Mouse (Mus musculus) thymus, postnatal 36 days (tissue): ENCODE results near the gene Gab1.

ENCODE experiments used
- DNase-seq, 2 experiments: peaks; one replicate each; pipeline ENCODE4 v3.0.0; 2022; ENCODE audit warnings: mixed read lengths in 2 of 2

Gene Gab1

DNA sequence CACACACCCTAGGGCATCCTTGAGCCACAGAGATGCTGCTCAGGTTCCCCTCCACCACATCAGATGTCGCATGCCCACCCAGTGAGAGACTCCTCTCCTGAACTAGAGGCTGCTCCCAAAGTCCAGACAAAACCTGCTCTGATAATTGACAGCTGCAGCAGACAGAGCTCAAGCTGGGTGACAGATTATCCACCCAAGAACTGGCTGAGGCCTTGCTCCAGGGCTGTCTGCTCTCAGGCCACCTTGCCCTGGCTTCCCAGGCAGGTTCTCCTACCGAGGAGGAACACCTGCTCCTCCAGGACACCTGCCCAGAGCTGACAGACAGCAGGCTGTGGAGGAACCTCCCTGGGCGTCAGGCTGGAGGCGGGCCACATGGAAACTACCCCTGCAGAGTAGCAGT is 7.6 kb downstream of the Gab1 start:
- DNase-seq: no peak

DNA sequence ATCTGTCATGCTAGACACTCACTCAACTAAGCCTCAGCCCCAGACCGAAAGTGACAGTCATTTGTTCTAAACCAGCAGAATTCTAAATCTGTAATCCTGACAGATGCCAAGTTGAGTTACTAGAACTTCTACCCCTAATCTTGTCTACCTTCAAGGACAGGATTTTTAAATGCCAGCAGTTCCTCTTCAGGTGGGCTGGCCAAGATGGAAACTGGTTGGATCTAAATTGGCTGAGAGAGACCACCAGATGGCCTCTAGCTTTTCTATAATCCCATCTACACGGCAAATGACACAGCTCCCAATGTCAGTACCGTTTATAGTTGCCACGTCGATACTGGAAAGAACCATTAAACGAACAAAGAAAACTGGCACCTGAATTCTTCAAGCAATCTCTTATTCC is 8.9 kb downstream of the Gab1 start:
- DNase-seq: no peak

DNA sequence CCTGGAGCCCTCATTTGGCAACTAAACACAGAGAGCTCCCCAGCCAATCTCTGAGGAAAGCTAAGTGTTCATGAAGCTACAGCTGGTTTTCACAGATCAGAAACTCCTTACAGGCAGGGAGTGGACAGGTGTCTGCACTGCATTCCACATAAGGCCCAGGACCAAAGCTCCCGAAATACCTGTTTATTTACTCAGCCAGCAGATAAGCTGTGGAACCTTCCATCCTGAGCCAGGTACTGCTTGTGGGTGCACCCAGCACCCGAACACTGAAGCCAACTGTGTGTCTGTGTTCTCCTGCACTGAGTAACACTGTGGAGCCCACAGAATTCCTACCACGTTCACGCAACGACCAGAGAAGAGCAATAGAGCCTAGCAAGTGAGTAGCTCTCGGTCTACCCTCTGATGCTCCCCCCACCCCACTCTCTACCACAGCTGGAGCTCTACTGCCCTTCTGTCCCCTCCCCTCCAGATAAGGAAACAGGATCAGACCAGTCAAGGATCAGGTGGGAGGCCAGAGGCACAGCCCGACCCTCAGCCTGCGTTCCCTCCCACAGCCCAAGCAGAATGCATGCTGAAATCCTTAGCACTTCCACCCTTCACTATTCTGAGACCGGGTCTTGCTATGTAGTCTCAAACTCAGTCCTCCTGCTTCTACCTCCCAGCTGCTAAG is 9.6 kb downstream of the Gab1 start:
- DNase-seq: no peak

DNA sequence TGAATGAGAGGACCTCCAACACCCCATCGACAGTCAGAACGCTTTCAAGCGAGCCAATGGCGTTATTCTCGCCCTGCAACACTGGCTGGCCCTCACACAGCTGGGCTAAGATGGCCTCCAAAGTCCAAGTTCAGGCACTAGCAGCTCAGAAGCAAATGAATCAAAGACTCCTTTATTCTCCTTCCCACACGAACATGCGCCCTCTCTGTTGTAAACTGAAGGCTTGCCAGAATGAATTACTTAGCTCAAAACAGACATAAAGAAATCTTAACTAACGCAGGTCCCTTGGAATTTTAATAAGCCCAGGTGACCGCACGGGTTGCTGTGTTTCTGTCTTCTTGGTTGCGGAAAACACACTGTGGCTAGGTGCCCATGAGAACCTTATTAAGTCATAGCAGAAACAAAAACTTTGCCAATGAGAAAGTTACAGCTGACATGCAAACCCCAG is 10.4 kb downstream of the Gab1 start:
- DNase-seq: no peak

DNA sequence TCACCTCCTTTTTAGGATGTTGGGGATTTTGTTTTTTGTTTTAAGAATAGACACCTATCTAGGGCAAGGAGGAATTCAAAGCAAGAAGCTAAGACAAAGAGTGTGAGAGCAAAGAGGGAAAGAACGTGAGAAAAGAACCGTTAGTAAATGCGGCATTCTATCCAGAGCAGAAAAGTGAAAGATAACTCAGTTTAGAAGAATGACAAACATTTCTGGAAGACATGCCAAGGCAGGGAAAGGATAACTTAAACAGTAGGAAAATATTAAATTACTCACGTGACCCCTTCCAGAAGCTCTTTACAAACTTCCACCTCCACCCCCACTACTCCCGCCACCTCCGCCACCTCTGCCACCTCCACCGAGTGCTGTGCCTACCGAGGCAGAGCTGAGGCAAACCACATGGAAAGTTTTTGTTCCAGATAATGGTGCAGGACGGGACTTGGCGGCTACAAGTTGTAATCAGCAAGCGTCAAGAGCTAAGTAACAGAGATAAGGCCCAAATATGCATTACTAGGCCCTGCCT is 11.5 kb downstream of the Gab1 start:
- DNase-seq: no peak

DNA sequence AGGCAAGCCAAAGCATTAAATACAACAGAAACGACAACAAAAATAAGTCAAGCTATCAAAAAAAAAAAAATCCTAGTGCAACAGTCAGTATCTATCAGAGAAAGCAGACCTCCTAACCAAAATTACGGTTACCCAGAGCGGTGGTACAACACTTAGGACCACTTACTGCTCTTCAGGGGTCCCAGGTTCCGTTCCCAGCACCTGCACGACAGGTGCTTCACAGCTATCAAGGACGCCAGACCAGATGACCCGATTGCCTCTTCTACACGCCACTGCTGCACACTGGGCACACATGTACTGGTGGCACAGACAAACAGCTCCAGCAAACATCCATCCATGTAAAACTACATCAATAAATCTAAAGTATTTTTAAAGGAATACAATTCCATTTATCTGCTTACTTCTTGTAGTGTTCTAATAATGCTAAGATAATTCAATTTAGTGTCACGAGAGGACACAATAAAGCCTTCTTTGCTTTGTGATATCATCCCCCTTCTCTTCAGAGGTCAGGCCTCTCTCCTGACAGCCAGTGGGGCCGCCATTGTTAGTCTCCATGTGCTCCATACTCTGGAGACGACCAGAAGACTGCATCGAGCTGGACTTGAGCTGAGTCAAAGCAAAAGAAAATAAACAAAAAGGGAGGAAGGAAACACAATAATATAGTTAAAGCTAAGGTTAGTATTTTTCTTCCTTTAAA is 12.2 kb downstream of the Gab1 start:
- no peak for DNase-seq

DNA sequence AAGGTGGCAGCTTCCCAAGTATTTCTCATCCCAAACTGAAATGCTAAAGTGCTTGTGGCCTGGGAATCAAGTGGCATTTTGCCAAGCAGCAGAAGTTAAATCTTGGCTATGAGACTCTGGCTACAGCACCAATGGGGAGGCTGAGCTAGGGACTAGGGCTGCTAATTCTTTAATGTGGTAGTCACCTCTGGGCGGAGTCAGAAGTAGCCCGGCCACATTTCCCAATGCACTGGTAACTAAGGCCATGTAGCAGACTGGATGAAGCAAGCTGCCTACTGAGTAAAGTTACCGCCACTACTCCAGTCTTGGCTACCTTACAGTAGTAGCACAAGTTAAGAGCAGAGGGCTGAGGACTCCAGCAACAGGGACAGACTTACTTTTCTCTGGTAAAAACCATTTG is 12.7 kb downstream of the Gab1 start:
- no peak for DNase-seq

DNA sequence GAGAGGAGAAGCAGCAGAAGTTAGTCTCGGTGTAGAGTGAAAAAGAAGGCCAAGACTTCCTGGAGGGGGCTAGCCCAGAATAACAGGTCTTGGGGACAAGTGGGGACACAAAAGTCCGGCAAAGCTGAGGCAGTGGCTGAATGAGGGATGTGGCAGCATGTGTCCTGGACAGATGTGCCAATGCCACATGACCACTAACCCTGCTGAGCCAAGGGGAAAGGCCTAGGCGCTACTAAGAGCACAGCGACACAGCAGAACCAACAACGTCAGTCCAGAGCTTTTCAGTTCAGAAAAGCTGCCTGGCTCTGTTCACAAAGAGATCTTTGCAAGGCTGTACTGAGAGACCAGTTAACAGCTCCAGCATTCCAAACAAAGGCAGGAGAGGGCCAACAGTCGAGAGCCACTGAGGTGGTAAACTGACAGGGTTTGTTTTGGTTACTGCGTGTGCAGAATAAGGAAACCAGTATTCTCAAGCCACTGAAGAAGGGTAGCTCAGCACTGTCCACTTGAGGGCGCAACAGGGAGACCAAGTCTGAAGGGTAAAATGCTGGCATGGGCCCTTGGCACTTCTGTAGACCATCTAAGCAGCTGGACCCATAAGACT is 15.0 kb downstream of the Gab1 start:
- no peak for DNase-seq

DNA sequence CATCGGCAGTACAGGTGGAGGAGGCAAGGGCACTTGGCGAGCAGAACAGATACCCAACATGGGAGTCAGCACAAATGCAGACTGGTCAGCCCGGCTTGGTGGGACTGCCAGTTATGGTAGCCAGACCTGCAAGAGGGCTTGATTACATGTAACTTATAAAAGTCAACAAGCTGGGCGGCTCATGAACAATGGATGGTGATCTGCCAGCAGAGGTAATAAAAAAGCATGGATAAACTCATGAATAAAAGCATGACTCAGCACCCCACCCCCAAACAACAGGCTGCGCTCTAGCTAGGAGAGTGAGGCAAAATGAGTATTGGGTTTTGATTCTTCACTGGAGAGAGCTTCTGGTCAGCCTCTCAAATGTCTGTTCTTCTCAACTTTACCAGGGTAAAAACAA is 16.9 kb downstream of the Gab1 start:
- no peak for DNase-seq

DNA sequence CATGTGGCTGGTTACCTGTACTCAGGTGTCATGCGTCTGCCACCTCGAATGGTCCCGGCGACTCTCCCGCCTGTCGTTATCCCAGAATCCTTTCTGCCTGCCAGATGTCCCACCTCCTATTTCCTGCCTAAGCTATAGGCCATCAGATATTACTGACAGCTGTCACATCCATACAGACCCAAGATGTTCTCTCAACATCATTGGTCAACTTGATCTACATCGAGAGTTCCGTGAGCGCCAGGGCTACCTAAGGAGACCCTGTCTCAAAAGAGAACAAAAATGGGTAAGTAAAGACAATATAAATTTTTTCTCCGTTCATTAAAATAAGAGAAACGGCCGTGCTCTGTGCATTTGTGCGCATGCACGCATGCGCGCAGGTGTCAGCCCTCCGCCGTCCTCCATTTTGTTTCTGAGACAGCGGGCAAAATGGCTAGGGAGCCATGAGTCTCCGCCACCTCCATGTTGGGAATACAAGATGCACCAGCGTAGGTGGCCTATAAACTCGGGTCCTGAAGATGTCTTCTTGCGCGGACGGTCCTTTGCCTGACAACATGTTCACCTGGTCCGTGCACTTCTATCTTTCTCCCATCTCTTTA is 21.0 kb downstream of the Gab1 start:
- no peak for DNase-seq

DNA sequence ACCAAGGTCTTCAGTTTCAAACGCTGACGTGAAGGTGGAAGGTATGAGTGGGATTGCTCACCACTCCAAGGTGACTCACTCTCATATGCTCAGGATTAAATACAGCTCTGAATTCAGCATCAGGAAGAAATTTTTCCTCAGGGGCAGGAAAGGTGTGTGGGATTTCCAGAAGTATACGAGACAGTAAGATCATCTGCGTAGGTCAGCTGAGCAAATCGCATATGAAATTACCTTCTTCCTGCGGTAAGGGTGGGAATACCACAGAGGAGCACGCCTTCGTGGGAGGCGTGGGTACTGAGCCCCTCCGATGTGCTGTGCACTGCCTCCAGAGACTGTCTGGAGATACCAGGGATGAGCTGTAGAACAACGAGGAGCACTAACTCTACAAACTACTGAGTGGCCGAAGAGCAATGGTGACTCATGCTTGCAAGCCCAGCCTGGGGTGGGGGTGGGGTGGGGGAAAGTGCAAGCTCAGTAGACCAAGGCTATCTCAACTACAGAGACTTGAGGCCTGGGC is 22.4 kb downstream of the Gab1 start:
- DNase-seq: no peak

DNA sequence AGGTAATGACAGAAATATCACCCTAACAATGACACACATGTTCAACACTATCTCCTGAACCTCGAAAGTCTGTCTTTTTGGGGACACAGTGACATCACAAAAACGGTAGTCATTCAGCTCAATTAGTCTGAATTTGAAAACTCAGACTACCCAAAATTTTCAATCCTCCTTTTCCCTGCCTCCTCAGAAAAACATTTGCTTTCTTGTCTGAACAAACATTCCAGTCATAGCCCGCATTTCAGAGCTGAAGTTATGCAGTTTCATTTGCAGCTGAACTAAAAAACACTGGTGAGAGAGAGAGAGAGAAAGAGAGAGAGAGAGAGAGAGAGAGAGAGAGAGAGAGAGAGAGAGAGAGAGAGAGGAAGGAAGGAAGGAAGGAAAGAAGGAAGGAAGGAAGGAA is 23.2 kb downstream of the Gab1 start:
- no peak for DNase-seq

DNA sequence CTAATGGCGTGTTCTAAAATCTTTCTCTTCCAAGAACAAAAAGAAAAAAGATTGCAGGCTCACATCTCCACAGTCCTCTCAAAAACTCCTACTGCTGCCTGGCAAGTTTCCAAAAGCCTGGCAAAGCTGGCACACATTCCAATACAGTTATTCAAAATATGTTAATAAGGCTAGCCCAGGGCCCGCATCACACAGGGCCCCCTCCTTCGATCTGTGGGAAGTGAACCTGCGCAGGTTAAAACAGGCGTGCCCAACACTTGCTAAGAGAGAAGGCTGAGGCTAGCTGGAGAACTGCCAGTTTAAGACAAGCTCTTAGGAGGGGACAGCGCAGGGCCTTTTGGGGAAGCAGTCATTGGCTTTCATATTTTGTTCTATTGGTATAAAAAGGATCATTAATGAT is 23.7 kb downstream of the Gab1 start:
- no peak for DNase-seq

DNA sequence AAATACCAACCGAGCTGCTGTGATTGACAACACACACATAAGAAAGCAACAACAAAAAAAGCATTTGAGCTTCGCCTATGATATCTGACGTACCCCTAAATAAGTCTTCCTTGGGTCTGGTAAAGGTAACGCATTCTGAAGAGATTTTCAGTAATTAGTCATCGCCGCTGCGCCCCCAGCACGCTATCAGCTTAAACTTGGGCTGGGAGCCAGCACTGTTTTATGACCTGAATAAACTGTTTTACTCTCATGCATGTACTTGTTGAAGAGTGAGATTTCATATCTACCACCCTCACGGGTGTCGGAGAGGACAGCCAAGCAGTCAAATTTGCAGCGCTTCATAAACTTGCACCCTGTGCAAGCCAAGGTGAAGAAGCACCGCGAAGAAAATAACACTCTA is 26.7 kb downstream of the Gab1 start:
- no peak for DNase-seq

DNA sequence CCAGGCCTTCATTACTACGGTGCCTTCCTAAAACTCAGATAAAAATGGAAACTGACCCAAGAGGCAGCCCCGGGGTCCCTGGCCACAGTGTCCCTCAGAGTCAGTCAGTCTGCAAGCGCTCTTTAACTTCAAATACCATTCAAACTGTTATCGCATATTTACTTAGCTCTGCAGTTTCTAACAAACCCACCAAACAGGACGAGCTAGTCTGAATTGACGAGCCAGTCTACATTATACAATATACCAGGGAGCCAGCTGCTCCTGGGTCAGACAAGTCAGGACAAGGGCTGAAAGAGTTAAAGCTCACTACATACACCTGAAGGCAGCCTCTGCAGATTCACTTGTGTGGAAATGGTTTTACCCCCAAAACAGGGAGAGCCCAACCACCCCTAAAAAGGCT is 27.1 kb downstream of the Gab1 start:
- no peak for DNase-seq

DNA sequence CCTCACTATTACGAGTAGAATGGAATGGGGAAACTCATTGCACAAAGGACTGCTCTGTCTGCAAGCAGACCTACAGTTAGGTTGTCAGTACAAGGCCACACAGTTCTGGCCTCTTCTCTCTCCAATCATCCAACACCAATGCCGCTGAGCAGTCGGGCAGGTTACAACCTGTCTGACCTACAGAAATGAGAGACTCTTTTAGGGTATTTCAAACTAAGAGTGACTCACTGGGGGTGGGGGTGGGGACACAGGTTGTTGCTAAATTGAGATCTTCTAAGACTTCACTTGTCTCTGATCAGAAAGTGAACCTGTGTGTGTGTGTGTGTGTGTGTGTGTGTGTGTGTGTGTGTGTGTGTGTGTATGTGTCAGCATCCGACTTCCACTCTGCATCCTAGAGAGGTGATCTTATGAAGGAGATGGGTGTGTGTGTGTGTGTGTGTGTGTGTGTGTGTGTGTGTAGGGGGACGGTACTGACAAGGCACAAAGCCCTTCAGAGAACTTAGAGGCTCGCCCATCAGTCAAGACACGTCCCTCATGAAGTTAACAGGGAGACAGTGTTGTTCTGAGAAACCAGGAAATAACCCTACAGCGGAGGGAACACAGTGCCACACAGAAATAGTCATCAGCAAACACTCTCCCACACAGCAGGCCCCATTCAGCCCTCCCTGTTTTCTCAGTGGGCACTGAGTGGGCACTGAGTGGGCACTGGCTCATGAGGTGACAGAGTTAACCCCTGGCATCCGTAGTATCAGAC is 27.7 kb downstream of the Gab1 start:
- no peak for DNase-seq

DNA sequence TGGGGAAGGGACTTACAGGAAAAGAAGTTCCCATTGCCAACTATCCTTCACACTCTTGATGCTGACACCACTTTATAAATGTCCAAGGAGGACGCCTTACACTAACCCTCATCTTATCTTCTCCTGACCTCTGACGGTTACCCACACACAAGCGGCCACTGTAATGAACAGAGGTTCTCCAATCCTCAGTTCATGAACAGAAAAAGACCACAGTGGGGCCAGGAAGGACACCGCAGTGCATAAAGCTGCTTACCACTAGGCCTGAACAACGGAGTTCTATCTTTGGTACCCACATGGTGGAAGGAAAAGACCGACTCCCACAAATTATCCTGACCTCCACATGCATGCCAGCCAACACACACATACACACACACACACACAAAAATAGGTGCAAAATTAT is 28.7 kb downstream of the Gab1 start:
- DNase-seq: no peak

DNA sequence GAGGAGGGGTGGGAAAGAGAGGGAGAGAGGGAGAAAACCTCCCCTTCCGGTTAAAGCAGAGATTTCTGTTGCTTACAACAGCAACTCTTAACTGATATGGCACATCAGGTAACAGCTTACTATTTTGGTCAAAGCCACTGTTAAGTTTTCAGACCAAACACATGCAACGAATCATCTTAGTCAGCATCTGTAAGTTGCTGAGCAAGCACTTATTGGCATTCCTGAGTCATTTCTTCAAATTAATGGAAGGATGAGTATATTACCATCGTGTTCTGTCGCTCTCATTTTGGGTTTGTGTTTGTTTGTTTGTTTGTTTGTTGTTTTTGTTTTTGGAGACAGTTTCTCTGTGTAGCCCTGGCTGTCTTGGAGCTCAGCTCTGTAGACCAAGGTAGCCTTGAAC is 30.3 kb downstream of the Gab1 start:
- DNase-seq: no peak

DNA sequence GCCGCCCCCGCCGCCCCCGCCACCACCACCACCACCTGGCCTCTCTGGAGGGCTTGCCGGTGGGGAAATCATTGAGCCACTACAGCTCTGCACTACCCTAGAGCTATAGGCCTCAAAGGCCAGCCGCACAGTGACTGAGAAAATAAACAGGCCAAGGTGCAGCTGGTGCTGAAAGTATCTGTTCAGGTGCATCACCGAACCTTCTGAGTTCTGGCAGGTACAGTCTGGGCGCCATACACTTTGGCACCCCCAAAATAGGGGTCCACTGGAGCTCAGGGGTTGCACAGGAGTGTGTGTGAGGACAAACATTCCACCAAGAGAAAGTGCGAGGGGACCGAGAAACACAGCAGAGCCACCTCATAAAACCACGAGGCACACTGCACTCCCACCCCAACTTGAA is 31.7 kb downstream of the Gab1 start:
- no peak for DNase-seq

DNA sequence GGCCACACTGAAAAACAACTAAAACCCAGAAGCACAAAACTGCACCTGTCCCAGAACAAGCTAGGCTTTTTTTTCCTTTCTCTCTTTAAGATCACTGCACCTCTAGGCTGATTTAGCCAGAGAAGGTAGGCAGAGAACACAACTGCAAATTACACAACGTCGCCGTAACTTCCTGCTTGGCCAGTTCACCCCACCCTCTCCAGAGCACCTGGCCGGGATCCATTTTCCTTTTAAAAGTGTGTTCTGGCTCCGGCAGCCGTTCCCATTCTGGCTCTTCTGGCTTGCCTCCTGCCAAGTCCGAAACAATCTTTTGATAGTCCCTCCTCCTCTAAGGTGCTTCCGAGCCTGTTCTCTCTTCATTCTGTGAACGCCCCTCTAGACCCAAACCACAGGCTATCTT is 32.4 kb downstream of the Gab1 start:
- no peak for DNase-seq

DNA sequence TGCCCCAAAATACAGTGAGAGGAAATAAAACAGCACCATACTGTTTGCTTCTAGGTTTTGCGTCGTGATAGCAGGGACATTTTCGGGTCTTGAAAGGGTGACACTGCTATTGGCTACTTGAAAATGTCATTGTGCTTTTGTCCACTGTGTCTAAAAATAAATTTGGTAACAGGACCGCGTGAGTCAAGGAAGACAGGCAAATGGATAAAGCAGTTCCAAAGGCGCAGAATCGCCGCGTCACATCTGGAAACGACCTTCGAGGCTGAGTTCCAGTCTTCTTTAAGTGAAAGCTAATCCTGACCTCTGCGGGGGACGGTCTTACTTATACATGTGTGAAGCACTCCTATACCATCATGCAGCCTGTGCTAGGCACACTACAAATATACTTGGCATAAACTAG is 35.0 kb downstream of the Gab1 start:
- DNase-seq: no peak

DNA sequence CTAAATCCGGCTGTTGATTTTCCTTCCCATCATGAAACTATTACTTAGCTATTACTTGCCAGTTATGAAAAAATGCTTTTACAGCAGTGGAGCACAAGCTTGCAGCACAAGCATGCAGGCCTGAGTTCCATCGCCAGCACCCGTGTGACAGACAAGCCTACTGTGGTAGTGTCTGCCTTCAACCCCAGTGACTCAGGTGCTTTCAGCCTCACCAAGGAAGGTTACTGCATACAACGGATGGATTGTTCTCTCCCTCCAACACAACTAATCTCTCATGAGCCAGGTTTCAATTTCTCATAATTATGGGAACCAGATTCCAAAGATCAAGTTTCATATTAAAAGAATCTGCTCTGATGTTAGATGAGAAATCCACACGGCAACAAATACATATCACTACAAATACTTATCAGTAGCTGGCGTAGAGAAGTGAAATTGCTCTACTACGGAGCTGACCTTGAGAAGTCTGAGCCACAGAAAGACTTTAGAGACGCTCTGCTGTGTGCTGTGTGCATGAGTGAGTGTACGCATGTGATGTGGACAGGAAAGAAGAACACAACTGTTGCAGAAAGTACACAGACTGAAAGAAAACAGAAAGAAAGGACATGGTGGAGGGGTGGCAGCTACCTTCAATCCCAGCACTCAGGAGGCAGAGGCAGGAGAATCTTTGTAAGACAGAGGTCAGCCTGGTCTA is 36.4 kb downstream of the Gab1 start:
- no peak for DNase-seq
